Mouse (Mus musculus) erythroid progenitor cell, adult 5-6 weeks (primary cell): Measurements from ENCODE around the gene Eno3. TPM values are rescaled to one million over a fixed set of nuclear protein-coding genes. Genes with fewer than 3 reads are reported as not detected.

Source experiments
- ATAC-seq: replicated peaks from 2 replicates; pipeline ENCODE4 v1.8.0; 2016; ENCODE audit warnings: moderate number of reproducible peaks, mild to moderate bottlenecking, moderate TSS enrichment, inconsistent platforms; ENCODE audit not compliant: poor library complexity, low FRiP score, severe bottlenecking
- total RNA-seq, 2 experiments: library from RNA; stranded (forward) in 1 of 2; stranded (reverse) in 1 of 2; fragments of 150-400 nt in 1 of 2; fragments of 186-747, 209-891 nt in 1 of 2; gene quantifications; 2 replicates each; pipeline versions ENCODE4 v1.2.3 to v1.2.4; 2015 to 2017; ENCODE audit warnings: low replicate concordance in 2 of 2

Eno3 gene
- total RNA-seq, 2 experiments from 2014 or later: 5.4 to 11.0 TPM

GRCm38 (mm10) chr11:70674014-70674413 is 17.0 kb downstream of the Eno3 start:
- no peak for ATAC-seq

- no peak for ATAC-seq
Observed at GRCm38 (mm10) chr11:70674501-70674900, 17.5 kb downstream of the Eno3 start.

- ATAC-seq: no peak
Observed at GRCm38 (mm10) chr11:70678092-70678491, 21.1 kb downstream of the Eno3 start.

GRCm38 (mm10) chr11:70678576-70678975 is 21.6 kb downstream of the Eno3 start:
- no peak for ATAC-seq

GRCm38 (mm10) chr11:70679361-70679760 is 22.4 kb downstream of the Eno3 start:
- ATAC-seq: no peak

GRCm38 (mm10) chr11:70679894-70680293 is 22.9 kb downstream of the Eno3 start:
- no peak for ATAC-seq

GRCm38 (mm10) chr11:70681170-70681569 is 24.2 kb downstream of the Eno3 start:
- no peak for ATAC-seq

- no peak for ATAC-seq
Observed at GRCm38 (mm10) chr11:70681897-70682581, 25.0 kb downstream of the Eno3 start.

- ATAC-seq: no peak
Observed at GRCm38 (mm10) chr11:70683640-70684039, 26.6 kb downstream of the Eno3 start.

GRCm38 (mm10) chr11:70686901-70687566 is 30.0 kb downstream of the Eno3 start:
- ATAC-seq: 0 out of 2 replicates have a peak, but pooled peaks have one; percentile 47

GRCm38 (mm10) chr11:70687601-70688199 is 30.7 kb downstream of the Eno3 start, which contains the start of gene Camta2:
TSS of gene Camta2 (minus strand) at chr11:70688105.
- ATAC-seq: peak; percentile 63

GRCm38 (mm10) chr11:70688372-70688771 is 31.4 kb downstream of the Eno3 start:
- ATAC-seq: no peak

GRCm38 (mm10) chr11:70689578-70689977 is 32.6 kb downstream of the Eno3 start:
- no peak for ATAC-seq

GRCm38 (mm10) chr11:70693504-70693903 is 36.5 kb downstream of the Eno3 start:
- no peak for ATAC-seq

GRCm38 (mm10) chr11:70697376-70697775 is 40.4 kb downstream of the Eno3 start:
- ATAC-seq: no peak

- no peak for ATAC-seq
Observed at GRCm38 (mm10) chr11:70699051-70699450, 42.0 kb downstream of the Eno3 start.

- peak; percentile 97 for ATAC-seq
Observed at GRCm38 (mm10) chr11:70699722-70700556, 42.9 kb downstream of the Eno3 start, which contains the start of the genes Inca1 and Kif1c. TSS of gene Inca1 (minus strand) at chr11:70700155. TSS of gene Kif1c (plus strand) at chr11:70700548.

- peak; percentile 33; the same call in 1 of the 2 replicates for ATAC-seq
Observed at GRCm38 (mm10) chr11:70700613-70701012, 43.6 kb downstream of the Eno3 start.

GRCm38 (mm10) chr11:70701221-70701955 is 44.4 kb downstream of the Eno3 start:
- no peak for ATAC-seq
